Mouse (Mus musculus): Measurements from ENCODE around the gene Gm7075. TPM values are rescaled to one million over a fixed set of nuclear protein-coding genes. Genes with fewer than 3 reads are reported as not detected.
"Not testable (repeated sequence)": the region's sequence is repeated elsewhere in the genome, so short reads cannot be mapped to it uniquely, and the experiment has no call there.

The Gm7075 gene
- polyA plus RNA-seq (2015; fragmentation: Nextera tagmentation; extraction: Ambion mirVana) = not detected in 2 replicates

DNA sequence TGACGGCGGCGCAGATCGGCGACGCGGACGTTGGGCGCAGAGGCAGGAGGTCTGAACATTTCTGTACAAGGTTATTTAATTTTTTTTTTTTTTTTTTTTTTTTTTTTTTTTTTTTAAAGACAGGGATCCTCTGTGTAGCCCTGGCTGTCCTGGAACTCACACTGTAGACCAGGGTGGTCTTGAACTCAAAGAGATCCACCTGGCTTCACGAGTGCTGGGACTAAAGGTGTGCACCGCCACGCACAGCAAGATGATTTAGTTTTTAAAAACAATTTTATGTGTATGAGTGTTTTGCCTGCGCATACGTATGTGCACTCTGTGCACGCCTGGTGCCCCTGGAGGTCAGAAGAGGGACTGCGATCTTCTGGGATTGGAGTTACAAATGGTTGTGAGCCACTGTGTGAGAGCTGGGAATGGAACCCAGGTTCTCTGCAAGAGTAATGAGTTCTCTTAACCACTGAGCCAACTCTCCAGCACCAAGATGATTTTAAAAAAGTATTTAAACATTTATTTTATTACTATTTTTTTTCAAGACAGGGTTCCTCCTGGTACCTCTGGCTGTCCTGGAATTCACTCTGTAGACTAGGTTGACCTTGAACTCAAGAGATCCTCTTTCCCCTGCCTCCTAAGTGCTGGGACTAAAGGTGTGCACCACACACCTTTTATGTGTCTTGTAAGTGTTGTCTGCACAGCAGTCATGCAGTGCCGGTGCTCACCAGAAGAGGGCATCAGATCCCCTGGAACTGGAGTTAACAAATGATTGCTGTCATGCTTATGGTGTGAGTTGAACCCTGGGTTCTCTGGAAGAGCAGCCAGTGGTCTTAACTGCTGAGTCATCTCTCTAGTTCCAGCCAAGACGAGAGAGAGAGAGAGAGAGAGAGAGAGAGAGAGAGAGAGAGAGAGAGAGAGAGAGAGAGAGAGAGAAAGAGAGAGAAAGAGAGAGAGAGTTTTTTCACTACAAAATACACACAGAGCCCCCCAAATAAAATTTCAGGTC is at the start of gene Gm7075:
Gene Gm7075 (minus strand): TSS at position 51 of the 997 bp plus-strand sequence.
- H3K4me1 ChIP-seq (replicated peaks) = peaks cover 23% of the 10 kb centered on the region
- peak within 1 kb of the TSS; percentile 71 for H3K27ac ChIP-seq
- H3K36me3 ChIP-seq = no peaks in the 10 kb centered on the region
- H3K9ac ChIP-seq = no peak within 1 kb of the TSS
- H3K27me3 ChIP-seq = no peaks in the 10 kb centered on the region
- no peak within 1 kb of the TSS for H3K4me3 ChIP-seq (replicated peaks)
- no peak within 1 kb of the TSS for H3K4me2 ChIP-seq
- H3K9me3 ChIP-seq (replicated peaks) = no peaks in the 10 kb centered on the region
- DNase-seq (peak; percentile 62), ATAC-seq (ENCODE audit: low read depth) (no peak)
- WGBS (ENCODE audit: insufficient replicate concordance) = 80% methylated on average over 18 of the region's 18 CpGs

DNA sequence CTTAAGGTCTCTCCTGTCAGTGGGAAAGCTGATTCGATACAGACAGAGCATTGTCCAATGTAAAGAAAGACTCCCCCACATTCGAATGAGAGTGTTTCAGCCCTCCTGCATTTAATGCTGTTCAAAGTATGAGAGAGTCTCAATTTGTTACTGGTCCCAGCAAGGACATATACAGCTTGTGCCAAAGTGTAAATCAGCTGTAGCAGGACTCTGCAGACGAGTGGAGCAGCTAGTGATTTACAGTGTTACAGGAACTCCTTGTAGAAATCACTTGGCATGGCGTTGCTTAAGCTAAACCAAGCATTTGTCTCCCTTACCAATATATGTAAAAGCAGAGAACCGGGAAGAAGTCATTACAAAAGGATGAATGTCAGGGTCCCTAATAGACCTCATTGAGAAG is 39.3 kb upstream of the Gm7075 start:
- Histone ChIP-seq H3K4me3 (replicated peaks) (no peak overlapping the region), H3K27me3 (no peaks in the 10 kb centered on the region), H3K36me3 (no peaks in the 10 kb centered on the region), H3K4me1 (replicated peaks) (no peaks in the 10 kb centered on the region), H3K9me3 (replicated peaks) (no peaks in the 10 kb centered on the region), H3K9ac (no peak overlapping the region), H3K27ac (no peak overlapping the region), H3K4me2 (no peak overlapping the region)
- no peak for DNase-seq
- 56% methylated on average over 5 of the region's 5 CpGs for WGBS (ENCODE audit: insufficient replicate concordance)
- no peak for ATAC-seq (ENCODE audit: low read depth)

DNA sequence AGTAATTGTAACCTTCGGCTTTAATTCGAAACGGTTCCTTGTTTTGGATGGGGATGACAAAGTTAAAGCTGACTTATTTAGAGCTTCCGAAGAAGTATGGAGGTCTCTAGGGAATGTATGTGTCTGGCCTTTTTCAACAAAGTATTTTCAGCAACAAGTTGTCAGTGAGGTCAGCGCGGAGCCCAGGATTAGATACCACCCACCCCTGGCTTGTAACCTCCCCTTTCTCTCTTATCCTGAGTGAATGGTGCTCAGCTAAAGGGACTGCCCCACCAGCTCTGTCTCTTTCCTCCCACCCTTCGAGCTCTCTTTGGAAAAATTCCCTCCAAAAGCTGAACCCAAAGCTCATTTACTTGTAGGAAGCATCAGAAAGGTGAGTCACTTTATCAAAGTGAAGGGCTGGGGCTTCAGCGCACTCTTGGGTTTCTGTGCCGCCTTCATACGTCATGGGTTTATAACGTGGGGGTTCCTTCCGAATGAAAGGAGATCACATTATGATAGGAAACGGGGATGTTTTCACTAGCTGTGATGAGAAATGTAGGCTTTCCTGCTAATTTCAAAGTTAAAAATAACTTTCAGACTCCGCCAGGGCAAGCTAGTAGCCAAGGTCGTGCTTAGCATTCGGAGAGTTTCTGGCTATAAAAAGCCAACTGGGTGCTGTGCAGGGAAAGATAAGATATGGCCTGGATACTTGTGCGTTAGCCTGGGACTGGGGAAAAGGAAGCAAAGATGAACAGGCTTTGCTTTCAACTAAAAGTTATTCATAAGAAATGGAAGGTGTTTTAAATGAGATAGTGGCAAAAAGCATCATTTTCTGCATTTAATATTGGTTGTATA is 35.9 kb upstream of the Gm7075 start:
- Histone ChIP-seq H3K4me2 (peak overlapping the region; percentile 16; the same call in 1 of the 2 replicates), H3K4me3 (replicated peaks) (no peak overlapping the region), H3K4me1 (replicated peaks) (no peaks in the 10 kb centered on the region), H3K36me3 (no peaks in the 10 kb centered on the region), H3K9ac (no peak overlapping the region), H3K27me3 (no peaks in the 10 kb centered on the region), H3K9me3 (replicated peaks) (no peaks in the 10 kb centered on the region), H3K27ac (no peak overlapping the region)
- no peak for ATAC-seq (ENCODE audit: low read depth)
- 54% methylated on average over 17 of the region's 17 CpGs for WGBS (ENCODE audit: insufficient replicate concordance)
- DNase-seq = no peak

DNA sequence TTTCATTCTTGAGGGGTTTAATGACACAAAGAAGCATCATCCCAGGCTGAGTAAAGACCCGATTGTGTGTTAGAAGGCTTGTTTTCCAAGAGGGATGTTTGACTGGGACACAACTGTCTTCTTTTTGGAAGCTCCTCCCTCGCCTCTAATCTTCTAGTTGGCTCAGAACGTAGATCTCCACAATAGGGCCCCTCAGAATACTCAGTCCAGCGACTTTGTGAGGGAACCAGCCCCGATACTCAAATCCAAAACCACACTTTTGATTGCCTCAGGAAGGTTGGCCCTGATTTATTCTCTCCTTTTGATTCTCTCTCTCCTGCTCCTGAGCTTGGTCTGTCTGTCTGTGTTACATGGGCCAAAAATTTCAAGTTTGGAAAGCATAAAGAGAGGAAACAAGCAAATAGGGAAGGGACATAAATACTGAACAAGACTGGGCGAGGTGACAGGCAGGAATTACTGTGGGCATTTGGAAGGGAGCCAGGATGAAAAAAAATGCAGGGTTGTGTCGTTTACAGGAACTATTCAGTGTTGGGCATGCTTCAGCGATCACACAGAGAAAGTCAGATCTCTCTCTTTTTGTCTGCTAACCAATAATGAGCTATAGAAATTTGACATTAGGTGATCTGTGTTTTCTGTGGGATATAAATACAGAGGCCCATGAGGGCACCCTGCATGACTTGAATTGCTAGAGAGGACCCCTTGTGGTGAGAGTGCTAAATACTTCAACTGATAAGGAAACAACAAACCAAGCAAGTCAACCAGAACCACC is 33.7 kb upstream of the Gm7075 start:
- no peak for DNase-seq
- H3K4me2 ChIP-seq = no peak overlapping the region
- no peaks in the 10 kb centered on the region for H3K36me3 ChIP-seq
- WGBS (ENCODE audit: insufficient replicate concordance) = 49% methylated on average over 8 of the region's 8 CpGs
- no peak overlapping the region for H3K4me3 ChIP-seq (replicated peaks)
- H3K27ac ChIP-seq = no peak overlapping the region
- no peaks in the 10 kb centered on the region for H3K4me1 ChIP-seq (replicated peaks)
- no peak overlapping the region for H3K9ac ChIP-seq
- H3K9me3 ChIP-seq (replicated peaks) = no peaks in the 10 kb centered on the region
- H3K27me3 ChIP-seq = no peaks in the 10 kb centered on the region
- no peak for ATAC-seq (ENCODE audit: low read depth)

DNA sequence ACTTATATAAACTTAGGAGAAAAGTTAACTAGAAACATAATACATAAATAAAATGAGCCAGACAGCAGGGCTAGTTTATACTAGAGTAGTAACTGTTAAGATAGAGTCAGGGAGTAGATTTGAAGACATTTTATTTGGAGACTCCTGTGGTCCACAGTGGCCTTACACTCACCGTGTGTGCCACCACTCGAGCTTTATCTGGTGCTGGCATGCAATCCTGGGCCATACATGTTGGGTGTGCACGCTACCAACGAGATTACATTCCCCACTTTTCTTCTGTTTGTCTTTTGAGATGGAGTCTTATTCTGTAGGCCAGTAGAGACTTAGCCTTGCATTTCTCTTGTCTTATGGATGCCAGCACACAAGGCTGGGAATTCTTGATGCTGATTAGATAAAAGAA is 32.3 kb upstream of the Gm7075 start:
- Histone ChIP-seq H3K4me1 (replicated peaks) (no peaks in the 10 kb centered on the region), H3K9me3 (replicated peaks) (no peaks in the 10 kb centered on the region), H3K4me3 (replicated peaks) (no peak overlapping the region), H3K9ac (no peak overlapping the region), H3K27ac (no peak overlapping the region), H3K27me3 (no peaks in the 10 kb centered on the region), H3K4me2 (no peak overlapping the region), H3K36me3 (no peaks in the 10 kb centered on the region)
- DNase-seq (no peak), ATAC-seq (ENCODE audit: low read depth) (no peak)
- 63% methylated on average over 4 of the region's 4 CpGs for WGBS (ENCODE audit: insufficient replicate concordance)

DNA sequence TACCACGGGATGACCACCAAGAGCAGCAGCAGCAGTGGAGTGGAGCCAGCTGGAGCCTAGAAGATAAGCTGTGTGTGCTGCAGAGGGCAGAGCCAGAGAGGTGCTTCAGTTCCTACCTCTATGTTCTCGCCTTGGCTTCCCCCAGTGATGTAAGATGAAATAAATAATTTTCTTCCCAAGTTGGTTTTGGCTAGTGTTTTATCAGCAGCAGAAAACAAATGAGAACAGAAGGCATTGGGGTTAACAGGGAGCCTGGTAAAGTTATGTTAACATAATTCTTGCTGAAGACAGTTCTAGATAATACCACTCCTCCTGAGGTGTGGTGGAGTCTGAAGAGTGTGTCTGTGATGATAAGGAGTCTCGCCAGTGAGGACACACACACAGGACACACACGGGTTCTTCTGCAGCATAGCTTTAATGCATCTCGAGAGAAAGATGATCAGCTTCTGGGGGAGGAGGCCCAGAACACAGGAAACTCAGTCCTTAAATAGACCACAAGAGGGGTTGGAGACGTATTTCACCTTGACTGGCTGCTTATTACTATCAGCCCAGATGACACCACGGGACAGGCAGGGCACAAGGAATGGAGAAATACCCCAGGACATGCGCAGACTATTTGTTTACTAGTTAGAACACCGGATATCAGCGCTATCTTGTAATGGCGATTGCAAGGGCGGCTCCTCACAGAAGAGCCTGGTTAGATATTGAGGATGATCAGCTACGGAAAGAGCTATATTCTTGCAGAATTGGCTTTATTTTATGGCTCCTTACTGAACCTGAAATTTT is 23.2 kb upstream of the Gm7075 start:
- 55% methylated on average over 13 of the region's 13 CpGs for whole genome bisulfite sequencing (ENCODE audit: insufficient replicate concordance)
- peak; percentile 96 for ATAC-seq (ENCODE audit: low read depth)
- not testable (repeated sequence) for DNase-seq

DNA sequence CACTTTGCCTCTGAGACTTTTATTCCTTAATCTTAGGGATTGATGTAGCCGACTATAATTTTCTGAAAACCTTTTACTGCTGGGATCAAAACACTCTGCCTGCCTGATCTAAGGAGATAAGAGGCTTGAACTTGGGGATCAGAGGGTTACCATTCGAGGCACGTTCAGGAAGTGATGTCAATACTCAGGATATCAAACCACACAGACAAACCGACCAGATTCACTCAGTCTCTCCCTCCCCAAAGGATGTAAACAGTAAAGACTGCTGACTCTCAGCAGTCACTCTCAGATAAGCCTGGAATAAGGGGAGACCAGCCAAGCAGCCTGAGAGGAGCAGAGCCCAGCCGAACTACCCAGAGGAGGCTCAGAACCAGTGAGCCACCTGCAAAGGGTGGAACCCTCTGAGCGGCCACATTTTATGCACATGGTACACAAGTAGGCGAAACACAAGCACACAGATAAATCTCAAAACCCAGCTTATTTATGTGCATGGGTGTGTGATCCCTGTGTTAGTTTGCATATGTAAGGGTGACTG is 18.2 kb upstream of the Gm7075 start:
- no peak for DNase-seq
- Histone ChIP-seq H3K36me3 (no peaks in the 10 kb centered on the region), H3K9me3 (replicated peaks) (no peaks in the 10 kb centered on the region), H3K4me3 (replicated peaks) (no peak overlapping the region), H3K4me1 (replicated peaks) (0 out of 2 replicates have a peak, but pooled peaks cover 4% of the 10 kb centered on the region), H3K27ac (no peak overlapping the region), H3K9ac (no peak overlapping the region), H3K4me2 (no peak overlapping the region), H3K27me3 (no peaks in the 10 kb centered on the region)
- ATAC-seq (ENCODE audit: low read depth) = no peak
- 33% methylated on average over 7 of the region's 7 CpGs for WGBS (ENCODE audit: insufficient replicate concordance)

More for the DNA sequence above, 23.2 kb upstream of the Gm7075 start:
- not testable (repeated sequence) for H3K4me3 ChIP-seq (replicated peaks); H3K9ac ChIP-seq; H3K27me3 ChIP-seq; H3K9me3 ChIP-seq (replicated peaks); H3K4me1 ChIP-seq (replicated peaks); H3K36me3 ChIP-seq
- Histone ChIP-seq H3K27ac (peak overlapping the region; percentile 68), H3K4me2 (0 out of 2 replicates have a peak overlapping the region, but pooled peaks have one; percentile 14)

DNA sequence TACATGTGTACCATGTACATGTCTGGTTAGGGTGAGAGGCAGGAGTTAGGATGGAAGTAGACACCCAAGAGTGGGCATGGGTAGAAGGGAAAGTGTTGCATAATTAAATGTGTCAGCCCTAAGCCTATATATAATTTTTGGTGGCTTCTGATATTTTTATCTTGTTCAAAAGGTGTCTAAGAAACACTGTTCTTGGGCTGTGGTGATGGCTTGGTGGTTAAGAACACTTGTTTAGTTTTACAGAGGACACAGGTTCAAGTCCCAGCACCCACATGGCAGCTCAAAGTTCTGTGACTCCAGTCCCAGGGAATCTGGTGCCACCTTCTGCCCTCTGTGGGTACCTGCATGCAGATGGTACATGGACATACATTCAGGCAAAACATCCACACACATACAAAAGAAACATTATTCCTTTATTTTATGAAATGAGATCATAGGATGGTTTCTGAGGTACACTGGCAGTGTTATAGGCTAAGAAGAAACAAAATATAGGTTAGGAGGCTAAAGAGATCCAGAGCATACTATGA is 17.2 kb upstream of the Gm7075 start:
- no peaks in the 10 kb centered on the region for H3K36me3 ChIP-seq
- H3K4me3 ChIP-seq (replicated peaks) = no peak overlapping the region
- no peak overlapping the region for H3K9ac ChIP-seq
- 0 out of 2 replicates have a peak, but pooled peaks cover 4% of the 10 kb centered on the region for H3K4me1 ChIP-seq (replicated peaks)
- no peak for ATAC-seq (ENCODE audit: low read depth)
- DNase-seq = no peak
- H3K9me3 ChIP-seq (replicated peaks) = no peaks in the 10 kb centered on the region
- H3K4me2 ChIP-seq = no peak overlapping the region
- H3K27ac ChIP-seq = no peak overlapping the region
- H3K27me3 ChIP-seq = no peaks in the 10 kb centered on the region

DNA sequence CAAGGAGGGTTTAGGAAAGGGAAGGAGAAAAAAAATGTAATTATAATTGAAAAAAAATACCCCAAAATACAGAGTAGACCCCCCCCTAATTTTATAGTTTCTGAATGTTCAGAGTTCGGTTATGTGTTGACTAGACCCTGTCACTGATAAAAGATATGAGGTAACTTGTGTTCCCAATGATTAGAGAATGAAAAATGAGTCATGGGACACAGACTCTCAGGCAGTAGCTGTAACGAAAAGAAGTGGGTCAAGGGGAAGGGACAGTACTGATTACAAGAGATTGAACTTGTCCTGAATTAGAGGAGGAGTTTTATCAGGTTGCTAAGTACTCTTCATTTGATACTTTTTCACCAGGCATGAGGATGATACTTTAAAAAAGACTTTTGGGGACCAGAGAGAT is 11.3 kb upstream of the Gm7075 start:
- 23% methylated on average over 2 of the region's 2 CpGs for WGBS (ENCODE audit: insufficient replicate concordance)
- Histone ChIP-seq H3K27ac (no peak overlapping the region), H3K4me2 (no peak overlapping the region), H3K4me1 (replicated peaks) (peaks cover 26% of the 10 kb centered on the region), H3K9ac (no peak overlapping the region), H3K27me3 (no peaks in the 10 kb centered on the region), H3K4me3 (replicated peaks) (no peak overlapping the region), H3K36me3 (no peaks in the 10 kb centered on the region), H3K9me3 (replicated peaks) (no peaks in the 10 kb centered on the region)
- no peak for DNase-seq
- ATAC-seq (ENCODE audit: low read depth) = no peak

DNA sequence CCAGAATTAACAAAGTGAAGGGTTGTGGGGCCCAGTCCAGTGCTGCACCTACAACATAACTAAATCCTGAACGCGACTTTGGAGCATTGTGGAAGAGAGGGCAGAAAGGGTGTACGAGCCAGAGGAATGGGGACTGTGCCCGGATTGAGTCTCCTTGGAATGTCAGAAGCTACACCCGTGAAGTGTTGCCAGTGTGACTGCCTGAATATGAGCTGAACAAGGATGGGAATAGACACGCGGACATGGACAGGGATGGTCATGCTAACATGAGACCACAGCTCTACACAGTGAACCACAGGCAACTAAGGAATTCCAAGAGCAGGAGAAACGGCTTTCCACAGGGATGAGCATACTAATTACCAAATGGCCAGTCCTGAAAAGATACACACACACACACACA is 10.5 kb upstream of the Gm7075 start:
- no peaks in the 10 kb centered on the region for H3K9me3 ChIP-seq (replicated peaks)
- WGBS (ENCODE audit: insufficient replicate concordance) = 79% methylated on average over 8 of the region's 8 CpGs
- no peaks in the 10 kb centered on the region for H3K27me3 ChIP-seq
- H3K27ac ChIP-seq = no peak overlapping the region
- H3K4me3 ChIP-seq (replicated peaks) = no peak overlapping the region
- no peak overlapping the region for H3K9ac ChIP-seq
- DNase-seq (no peak), ATAC-seq (ENCODE audit: low read depth) (no peak)
- no peaks in the 10 kb centered on the region for H3K36me3 ChIP-seq
- peaks cover 29% of the 10 kb centered on the region for H3K4me1 ChIP-seq (replicated peaks)
- H3K4me2 ChIP-seq = no peak overlapping the region

Data from liver, embryonic 13.5 days (tissue).